Mouse (Mus musculus) CH12F3 (cell line): ENCODE data around the gene Pwwp2b.

ENCODE experiments used
- in situ Hi-C: fragments of 300-500 bp; cut with MboI; formaldehyde crosslinking; loops from 2 replicates; pipeline ENCODE4 v1.14.3; 2020; ENCODE audit warnings: low sequenced_read_pairs

Gene Pwwp2b

GRCm38 (mm10) chr7:139247881-139248614 lies at the start of gene Pwwp2b:
Gene Pwwp2b, plus strand, starts transcription at chr7:139248482.
- in situ Hi-C loops: no loop called here

GRCm38 (mm10) chr7:139200108-139200507 lies 48.2 kb upstream of the Pwwp2b start:
- in situ Hi-C loops: no loop called here

GRCm38 (mm10) chr7:139201209-139201608 lies 47.1 kb upstream of the Pwwp2b start:
- in situ Hi-C loops: no loop called here

- in situ Hi-C loops: no loop called here
Observed at GRCm38 (mm10) chr7:139208023-139208772, 40.1 kb upstream of the Pwwp2b start.

GRCm38 (mm10) chr7:139208773-139209095 lies 39.5 kb upstream of the Pwwp2b start:
- in situ Hi-C loops: no loop called here

- in situ Hi-C loops: no loop called here
Observed at GRCm38 (mm10) chr7:139211761-139212160, 36.5 kb upstream of the Pwwp2b start.

- in situ Hi-C loops: no loop called here
Observed at GRCm38 (mm10) chr7:139212754-139213745, 35.2 kb upstream of the Pwwp2b start, which contains the start of the genes Lrrc27 and Stk32c. Gene Lrrc27, plus strand, starts transcription at chr7:139212988. Gene Stk32c, minus strand, starts transcription at chr7:139213307.

GRCm38 (mm10) chr7:139213751-139214150 lies 34.5 kb upstream of the Pwwp2b start:
- in situ Hi-C loops: no loop called here

GRCm38 (mm10) chr7:139214160-139214559 lies 34.1 kb upstream of the Pwwp2b start:
- in situ Hi-C loops: no loop called here

GRCm38 (mm10) chr7:139214596-139215340 lies 33.5 kb upstream of the Pwwp2b start:
- in situ Hi-C loops: no loop called here

GRCm38 (mm10) chr7:139215516-139215915 lies 32.8 kb upstream of the Pwwp2b start:
- in situ Hi-C loops: no loop called here

- in situ Hi-C loops: no loop called here
Observed at GRCm38 (mm10) chr7:139215946-139216345, 32.3 kb upstream of the Pwwp2b start.

GRCm38 (mm10) chr7:139216464-139216863 lies 31.8 kb upstream of the Pwwp2b start:
- in situ Hi-C loops: no loop called here

- in situ Hi-C loops: no loop called here
Observed at GRCm38 (mm10) chr7:139217046-139217445, 31.2 kb upstream of the Pwwp2b start.

- in situ Hi-C loops: no loop called here
Observed at GRCm38 (mm10) chr7:139218641-139219415, 29.5 kb upstream of the Pwwp2b start.

GRCm38 (mm10) chr7:139219486-139219885 lies 28.8 kb upstream of the Pwwp2b start:
- in situ Hi-C loops: no loop called here

- in situ Hi-C loops: no loop called here
Observed at GRCm38 (mm10) chr7:139220303-139220702, 28.0 kb upstream of the Pwwp2b start.

GRCm38 (mm10) chr7:139221072-139221471 lies 27.2 kb upstream of the Pwwp2b start:
- in situ Hi-C loops: no loop called here

- in situ Hi-C loops: no loop called here
Observed at GRCm38 (mm10) chr7:139221856-139222255, 26.4 kb upstream of the Pwwp2b start.

- in situ Hi-C loops: no loop called here
Observed at GRCm38 (mm10) chr7:139222341-139222740, 25.9 kb upstream of the Pwwp2b start.
